Mouse (Mus musculus) layer of hippocampus, adult 9-11 months (tissue): ENCODE results near the gene Ddx21.
"Not testable (repeated sequence)": the region's sequence is repeated elsewhere in the genome, so short reads cannot be mapped to it uniquely, and the experiment has no call there.

Source experiments
- DNase-seq: peaks from one replicate; pipeline ENCODE4 v3.0.0; 2022

Ddx21 gene

GRCm38 (mm10) chr10:62602177-62603040 lies at the start of gene Ddx21:
TSS of gene Ddx21 (minus strand) at chr10:62602281.
- peak; percentile 88 for DNase-seq

GRCm38 (mm10) chr10:62650881-62651810 lies 49.1 kb upstream of the Ddx21 start, which contains the start of gene Ddx50:
TSS of gene Ddx50 (minus strand) at chr10:62651218.
- peak; percentile 100 for DNase-seq

- no peak for DNase-seq
These were observed 48.3 kb upstream of the Ddx21 start for GRCm38 (mm10) chr10:62650358-62650782.

GRCm38 (mm10) chr10:62604161-62604560 lies 2.1 kb upstream of the Ddx21 start:
- DNase-seq = no peak

- DNase-seq = no peak
These were observed 1.4 kb upstream of the Ddx21 start for GRCm38 (mm10) chr10:62603233-62604030.

- DNase-seq = no peak
These were observed 276 bp downstream of the Ddx21 start for GRCm38 (mm10) chr10:62601833-62602176.

GRCm38 (mm10) chr10:62601053-62601791 lies 859 bp downstream of the Ddx21 start:
- DNase-seq = no peak

- DNase-seq = no peak
These were observed 2.0 kb downstream of the Ddx21 start for GRCm38 (mm10) chr10:62600056-62600455.

GRCm38 (mm10) chr10:62599311-62599710 lies 2.8 kb downstream of the Ddx21 start:
- not testable (repeated sequence) for DNase-seq

GRCm38 (mm10) chr10:62592496-62592895 lies 9.6 kb downstream of the Ddx21 start:
- no peak for DNase-seq

- DNase-seq = peak; percentile 92
These were observed 11.9 kb downstream of the Ddx21 start for GRCm38 (mm10) chr10:62590200-62590599.

GRCm38 (mm10) chr10:62588616-62589015 lies 13.5 kb downstream of the Ddx21 start:
- DNase-seq = no peak

GRCm38 (mm10) chr10:62583245-62583644 lies 18.8 kb downstream of the Ddx21 start:
- DNase-seq = no peak

- DNase-seq = no peak
These were observed 19.4 kb downstream of the Ddx21 start for GRCm38 (mm10) chr10:62582701-62583100.

GRCm38 (mm10) chr10:62582263-62582662 lies 19.8 kb downstream of the Ddx21 start:
- DNase-seq = no peak

GRCm38 (mm10) chr10:62579129-62579528 lies 23.0 kb downstream of the Ddx21 start:
- DNase-seq = not testable (repeated sequence)

- peak; percentile 99 for DNase-seq
These were observed 23.6 kb downstream of the Ddx21 start, which contains the start of gene Kif1bp for GRCm38 (mm10) chr10:62578338-62579100. TSS of gene Kif1bp (minus strand) at chr10:62578457.

- peak; percentile 59 for DNase-seq
These were observed 24.3 kb downstream of the Ddx21 start for GRCm38 (mm10) chr10:62577673-62578337.

- no peak for DNase-seq
These were observed 27.1 kb downstream of the Ddx21 start for GRCm38 (mm10) chr10:62575001-62575400.

- no peak for DNase-seq
These were observed 31.8 kb downstream of the Ddx21 start for GRCm38 (mm10) chr10:62570126-62570871.
